Mouse (Mus musculus) liver, adult 2 months (tissue): Measurements from ENCODE around the gene Gm17617. TPM values are rescaled to one million over a fixed set of nuclear protein-coding genes. Genes with fewer than 3 reads are reported as not detected.

Experiments
- DNase-seq: peaks from one replicate; pipeline ENCODE4 v3.0.0-alpha.2; 2011; ENCODE audit warnings: low read depth, low spot score; ENCODE audit errors: extremely low read depth
- H3K27ac ChIP-seq: fragments of 200-500 bp; replicated peaks from 2 replicates; pipeline ENCODE4 v1.5.1; 2012; ENCODE audit warnings: low read depth, mild to moderate bottlenecking, control low read depth, inconsistent platforms, low read length; ENCODE audit not compliant: insufficient read depth
- H3K27me3 ChIP-seq: fragments of 200-500 bp; 2 replicates; pipeline ENCODE4 v1.6.1; 2012; ENCODE audit warnings: mild to moderate bottlenecking, moderate library complexity, low read length, inconsistent platforms; ENCODE audit not compliant: control insufficient read depth, insufficient read depth
- H3K36me3 ChIP-seq: fragments of 200-500 bp; 2 replicates; pipeline ENCODE4 v1.6.1; 2012; ENCODE audit warnings: low read length, inconsistent platforms; ENCODE audit not compliant: control insufficient read depth, insufficient read depth
- H3K4me1 ChIP-seq: fragments of 200-500 bp; 2 replicates; pipeline ENCODE4 v1.6.1; 2011; ENCODE audit warnings: low read length; ENCODE audit not compliant: control insufficient read depth, insufficient read depth
- H3K4me3 ChIP-seq: fragments of 200-500 bp; 2 replicates; pipeline ENCODE4 v1.5.1; 2011; ENCODE audit warnings: low read depth, mild to moderate bottlenecking, control low read depth, low read length, moderate library complexity; ENCODE audit not compliant: insufficient read depth
- H3K79me2 ChIP-seq: fragments of 200-500 bp; 2 replicates; pipeline ENCODE4 v1.6.1; 2012; ENCODE audit warnings: inconsistent platforms, mild to moderate bottlenecking, low read length, moderate library complexity; ENCODE audit not compliant: control insufficient read depth, insufficient read depth
- H3K9ac ChIP-seq: fragments of 200-500 bp; 2 replicates; pipeline ENCODE4 v1.6.1; 2012; ENCODE audit warnings: low read depth, mild to moderate bottlenecking, control low read depth, inconsistent platforms, low read length
- CTCF ChIP-seq: fragments of 200-500 bp; IDR thresholded peaks from 2 replicates; pipeline ENCODE4 v1.5.1; 2011; ENCODE audit warnings: low read depth, low read length, control low read depth
- POLR2A ChIP-seq: fragments of 200-500 bp; IDR thresholded peaks from 2 replicates; pipeline ENCODE4 v1.6.1; 2011; ENCODE audit warnings: low read length, control low read depth; ENCODE audit not compliant: insufficient read depth; ENCODE audit errors: extremely low read depth
- whole genome bisulfite sequencing: fragments of 180-500 bp; shearing (Covaris S2); methylation state at CpG from one replicate; pipeline ENCODE4 v1.1.7; 2018; 5-methylcytosine and 5-hydroxymethylcytosine counted together
- polyA plus RNA-seq: library from polyadenylated mRNA; depleted of rRNA; stranded (reverse); fragments of >200 nt; gene quantifications from 2 replicates; pipeline ENCODE4 v1.2.3, GENCODE M21; 2012
- total RNA-seq: library from RNA; depleted of rRNA; stranded (reverse); fragments of >200 nt; gene quantifications from 2 replicates; pipeline ENCODE4 v1.2.3, GENCODE M21; 2014

Gene Gm17617
- total and polyA plus RNA-seq, 2 experiments = not detected

DNA sequence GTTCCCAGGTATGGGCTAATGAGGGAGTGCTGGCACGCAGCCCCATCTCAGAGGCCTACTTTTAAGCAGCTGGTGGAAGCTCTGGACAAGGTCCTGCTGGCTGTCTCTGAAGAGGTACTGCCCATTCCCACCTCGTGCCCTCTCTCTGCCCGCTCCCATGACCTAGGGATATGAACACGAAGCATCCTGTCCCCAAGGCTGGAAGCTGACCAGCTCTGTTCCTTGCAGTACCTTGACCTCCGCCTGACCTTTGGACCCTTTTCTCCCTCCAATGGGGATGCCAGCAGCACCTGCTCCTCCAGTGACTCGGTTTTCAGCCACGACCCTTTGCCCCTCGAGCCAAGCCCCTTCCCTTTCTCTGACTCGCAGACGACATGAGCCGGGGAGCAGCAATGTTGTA is 34.5 kb upstream of the Gm17617 start:
- 82% methylated on average over 11 of the region's 11 CpGs for WGBS

DNA sequence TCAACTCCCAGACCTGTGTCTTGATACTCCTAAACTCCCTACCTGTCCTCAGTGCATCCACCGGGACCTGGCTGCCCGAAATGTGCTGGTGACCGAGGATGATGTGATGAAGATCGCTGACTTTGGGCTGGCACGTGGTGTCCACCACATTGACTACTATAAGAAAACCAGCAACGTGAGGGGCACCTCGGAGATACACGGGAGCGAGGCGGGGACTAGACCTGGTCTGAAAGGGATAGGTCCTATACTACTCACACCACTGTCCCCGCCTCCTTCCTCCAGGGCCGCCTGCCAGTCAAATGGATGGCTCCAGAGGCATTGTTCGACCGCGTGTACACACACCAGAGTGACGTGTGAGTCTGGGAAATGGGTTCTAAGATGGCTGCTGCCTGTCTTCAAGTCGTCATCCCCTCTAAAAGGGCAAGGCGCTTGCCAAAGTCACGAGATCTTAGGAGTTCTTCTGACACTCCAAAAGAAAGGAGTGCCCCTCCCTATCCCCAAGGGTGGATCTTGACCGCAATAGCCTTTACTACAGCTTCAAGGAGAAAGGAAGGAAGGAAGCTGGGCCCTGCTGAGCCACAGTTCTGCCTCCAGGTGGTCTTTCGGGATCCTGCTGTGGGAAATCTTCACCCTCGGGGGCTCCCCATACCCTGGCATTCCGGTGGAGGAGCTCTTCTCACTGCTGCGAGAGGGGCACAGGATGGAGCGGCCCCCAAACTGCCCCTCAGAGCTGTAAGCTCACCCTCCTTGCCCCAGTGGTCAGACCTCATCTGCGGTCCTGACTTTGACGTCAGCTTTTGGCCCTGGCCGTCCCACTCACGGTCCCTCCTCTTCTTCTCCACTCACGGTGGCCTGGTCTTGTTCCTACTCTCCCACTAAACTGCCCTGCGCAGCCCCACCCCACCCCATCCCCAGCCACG is 33.7 kb upstream of the Gm17617 start:
- Histone ChIP-seq H3K79me2 (no peaks in the 10 kb centered on the region), H3K9ac (no peak overlapping the region), H3K4me1 (peaks cover 6% of the 10 kb centered on the region), H3K4me3 (no peak overlapping the region), H3K27ac (no peak overlapping the region), H3K36me3 (no peaks in the 10 kb centered on the region; the same call in 1 of the 2 replicates), H3K27me3 (no peaks in the 10 kb centered on the region)
- no peak for DNase-seq
- 94% methylated on average over 32 of the region's 32 CpGs for WGBS
- TF ChIP-seq CTCF (no peak), POLR2A (no peak)

More for the DNA sequence above, 34.5 kb upstream of the Gm17617 start:
- Histone ChIP-seq H3K27ac (no peak overlapping the region), H3K36me3 (no peaks in the 10 kb centered on the region; the same call in 1 of the 2 replicates), H3K4me1 (peaks cover 6% of the 10 kb centered on the region), H3K4me3 (no peak overlapping the region), H3K79me2 (no peaks in the 10 kb centered on the region), H3K9ac (no peak overlapping the region), H3K27me3 (no peaks in the 10 kb centered on the region)
- no peak for DNase-seq
- TF ChIP-seq POLR2A (no peak), CTCF (no peak)

DNA sequence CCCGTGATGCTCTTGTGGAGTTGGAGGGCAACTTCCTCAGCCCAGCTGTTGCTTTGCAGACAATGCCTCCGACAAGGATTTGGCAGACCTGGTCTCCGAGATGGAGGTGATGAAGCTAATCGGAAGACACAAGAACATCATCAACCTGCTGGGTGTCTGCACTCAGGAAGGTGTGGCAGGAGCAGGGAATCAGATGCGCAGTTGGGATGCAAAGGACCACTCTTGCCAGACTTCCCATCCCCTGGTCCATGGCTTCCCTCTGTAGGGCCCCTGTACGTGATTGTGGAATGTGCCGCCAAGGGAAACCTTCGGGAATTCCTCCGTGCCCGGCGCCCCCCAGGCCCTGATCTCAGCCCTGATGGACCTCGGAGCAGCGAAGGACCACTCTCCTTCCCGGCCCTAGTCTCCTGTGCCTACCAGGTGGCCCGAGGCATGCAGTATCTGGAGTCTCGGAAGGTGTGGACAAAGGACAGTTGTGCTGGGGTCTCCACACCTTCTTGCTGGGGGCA is 32.5 kb upstream of the Gm17617 start:
- Histone ChIP-seq H3K36me3 (peaks cover 5% of the 10 kb centered on the region; the same call in 1 of the 2 replicates), H3K27ac (no peak overlapping the region), H3K79me2 (no peaks in the 10 kb centered on the region), H3K27me3 (no peaks in the 10 kb centered on the region), H3K4me1 (no peaks in the 10 kb centered on the region; the same call in none of the 2 replicates), H3K4me3 (no peak overlapping the region), H3K9ac (no peak overlapping the region)
- no peak for DNase-seq
- 97% methylated on average over 16 of the region's 16 CpGs for WGBS
- TF ChIP-seq POLR2A = no peak
- no peak for TF ChIP-seq CTCF

DNA sequence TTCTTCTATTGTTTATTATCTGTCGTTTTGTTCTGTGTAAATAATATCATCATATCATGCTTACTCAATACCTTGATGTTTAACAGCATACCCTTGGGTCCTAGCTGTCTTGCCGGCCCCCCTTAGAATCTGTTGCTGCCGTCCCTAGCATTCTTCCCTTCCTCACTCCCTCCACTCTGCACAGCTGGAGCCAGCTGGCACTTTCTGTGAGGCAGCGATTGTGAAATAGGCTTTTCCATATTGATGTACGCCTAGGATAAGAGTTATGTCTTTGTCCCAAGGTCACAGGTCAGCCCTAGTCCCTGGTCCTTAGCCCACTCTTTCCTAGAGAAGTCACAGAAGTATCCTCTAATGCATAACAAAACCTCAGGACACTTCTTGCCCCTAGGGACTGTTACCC is 30.2 kb upstream of the Gm17617 start:
- DNase-seq = peak; percentile 49
- WGBS = 31% methylated on average over 5 of the region's 5 CpGs

DNA sequence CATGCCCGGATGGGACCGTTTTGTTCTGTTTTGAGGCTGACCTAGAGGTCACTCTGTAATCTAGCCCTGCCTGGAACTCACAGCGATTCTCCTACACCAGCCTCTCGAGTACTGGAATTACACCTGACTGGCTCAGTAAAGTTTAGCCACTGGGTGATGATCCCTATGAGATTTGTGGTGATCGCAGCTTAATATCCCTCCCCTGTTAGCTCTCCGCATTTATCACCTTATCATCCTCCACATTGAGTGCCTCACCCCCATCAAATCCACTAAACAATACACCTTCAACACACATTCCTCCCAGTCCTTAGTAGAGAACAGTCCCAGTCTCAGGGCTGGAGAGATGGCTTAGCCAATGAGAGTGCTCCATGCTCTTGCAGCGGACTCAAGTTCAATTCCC is 29.0 kb upstream of the Gm17617 start:
- TF ChIP-seq CTCF = no peak
- no peak for TF ChIP-seq POLR2A
- WGBS = 65% methylated on average over 7 of the region's 7 CpGs

More for the DNA sequence above, 30.2 kb upstream of the Gm17617 start:
- Histone ChIP-seq H3K9ac (no peak overlapping the region), H3K4me3 (no peak overlapping the region), H3K79me2 (no peaks in the 10 kb centered on the region), H3K27ac (no peak overlapping the region), H3K4me1 (no peaks in the 10 kb centered on the region; the same call in none of the 2 replicates), H3K36me3 (peaks cover 14% of the 10 kb centered on the region), H3K27me3 (no peaks in the 10 kb centered on the region)
- TF ChIP-seq POLR2A = no peak
- TF ChIP-seq CTCF = no peak

More for the DNA sequence above, 29.0 kb upstream of the Gm17617 start:
- Histone ChIP-seq H3K27me3 (no peaks in the 10 kb centered on the region), H3K27ac (no peak overlapping the region), H3K9ac (no peak overlapping the region), H3K4me1 (no peaks in the 10 kb centered on the region; the same call in none of the 2 replicates), H3K36me3 (peaks cover 16% of the 10 kb centered on the region), H3K4me3 (no peak overlapping the region), H3K79me2 (no peaks in the 10 kb centered on the region)
- no peak for DNase-seq
